Mouse (Mus musculus): ENCODE measurements around the gene Selenok. TPM values are rescaled to one million over a fixed set of nuclear protein-coding genes. Genes with fewer than 3 reads are reported as not detected.

The Selenok gene
- polyA plus RNA-seq, 1 experiment from 2014 or later: 295 TPM

DNA sequence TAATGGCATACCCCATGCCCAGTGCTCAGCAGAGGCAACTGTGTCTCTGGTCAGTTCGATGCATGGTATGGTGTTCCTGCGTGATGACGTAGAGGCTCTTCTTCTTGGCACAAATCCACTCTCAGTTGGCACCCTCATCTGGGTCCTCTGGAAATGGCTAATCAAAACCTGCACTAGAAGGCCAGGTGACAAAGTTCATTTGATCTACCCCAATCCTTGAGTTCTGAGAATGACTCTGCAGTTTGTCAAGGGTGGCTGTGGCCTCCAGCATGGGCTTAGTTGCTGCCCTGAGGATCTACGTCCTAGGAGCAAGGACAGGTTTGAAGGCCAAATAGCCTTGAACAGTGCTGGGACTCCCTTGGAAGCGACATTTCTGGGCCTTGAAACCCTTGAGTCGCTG is 50.7 kb downstream of the Selenok start:
- Histone ChIP-seq H3K4me2 (ENCODE audit: low read depth) (no peak overlapping the region), H3K27me3 (ENCODE audit: control insufficient read depth, insufficient read depth, low read length) (no peaks in the 10 kb centered on the region), H3K36me3 (ENCODE audit: control insufficient read depth, insufficient read depth, low read length) (no peaks in the 10 kb centered on the region), H3K27ac (ENCODE audit: low read depth, low read length) (no peak overlapping the region), H3K9ac (ENCODE audit: low read length) (no peak overlapping the region), H3K4me1 (ENCODE audit: control insufficient read depth, insufficient read depth, low read length) (no peaks in the 10 kb centered on the region), H3K9me3 (ENCODE audit: control insufficient read depth, low read length) (no peaks in the 10 kb centered on the region), H3K4me3 (ENCODE audit: low read depth, low read length) (no peak overlapping the region)
- WGBS: 91% methylated on average over 6 of the region's 6 CpGs
- no peak for ATAC-seq (ENCODE audit: insufficient read depth, low FRiP score, low TSS enrichment)
- no peak for DNase-seq (ENCODE audit: low spot score)

DNA sequence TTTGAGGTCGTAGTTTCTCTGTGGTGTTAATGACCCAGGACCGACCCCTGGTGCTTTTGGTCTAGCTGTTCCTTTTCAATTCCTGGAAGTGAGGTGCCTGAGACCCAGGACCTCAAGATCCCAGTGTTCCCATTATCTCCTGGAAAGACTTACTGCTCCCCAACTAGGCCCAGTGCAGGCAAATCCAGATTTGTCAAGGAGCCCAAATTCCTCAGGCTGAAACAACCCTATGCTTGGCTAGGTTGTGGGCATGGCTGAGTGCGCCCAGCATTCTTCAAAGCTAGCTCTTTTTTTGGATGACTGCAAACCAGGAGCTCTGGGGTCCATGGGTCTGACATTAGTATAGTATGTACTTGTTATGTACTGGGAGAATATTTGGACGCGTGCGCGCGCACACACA is 51.3 kb downstream of the Selenok start:
- Histone ChIP-seq H3K4me2 (ENCODE audit: low read depth) (no peak overlapping the region), H3K36me3 (ENCODE audit: control insufficient read depth, insufficient read depth, low read length) (no peaks in the 10 kb centered on the region), H3K4me1 (ENCODE audit: control insufficient read depth, insufficient read depth, low read length) (no peaks in the 10 kb centered on the region), H3K4me3 (ENCODE audit: low read depth, low read length) (no peak overlapping the region), H3K27ac (ENCODE audit: low read depth, low read length) (no peak overlapping the region), H3K9ac (ENCODE audit: low read length) (no peak overlapping the region), H3K9me3 (ENCODE audit: control insufficient read depth, low read length) (no peaks in the 10 kb centered on the region), H3K27me3 (ENCODE audit: control insufficient read depth, insufficient read depth, low read length) (no peaks in the 10 kb centered on the region)
- no peak for DNase-seq (ENCODE audit: low spot score)
- WGBS: 93% methylated on average over 8 of the region's 8 CpGs
- ATAC-seq (ENCODE audit: insufficient read depth, low FRiP score, low TSS enrichment): no peak

DNA sequence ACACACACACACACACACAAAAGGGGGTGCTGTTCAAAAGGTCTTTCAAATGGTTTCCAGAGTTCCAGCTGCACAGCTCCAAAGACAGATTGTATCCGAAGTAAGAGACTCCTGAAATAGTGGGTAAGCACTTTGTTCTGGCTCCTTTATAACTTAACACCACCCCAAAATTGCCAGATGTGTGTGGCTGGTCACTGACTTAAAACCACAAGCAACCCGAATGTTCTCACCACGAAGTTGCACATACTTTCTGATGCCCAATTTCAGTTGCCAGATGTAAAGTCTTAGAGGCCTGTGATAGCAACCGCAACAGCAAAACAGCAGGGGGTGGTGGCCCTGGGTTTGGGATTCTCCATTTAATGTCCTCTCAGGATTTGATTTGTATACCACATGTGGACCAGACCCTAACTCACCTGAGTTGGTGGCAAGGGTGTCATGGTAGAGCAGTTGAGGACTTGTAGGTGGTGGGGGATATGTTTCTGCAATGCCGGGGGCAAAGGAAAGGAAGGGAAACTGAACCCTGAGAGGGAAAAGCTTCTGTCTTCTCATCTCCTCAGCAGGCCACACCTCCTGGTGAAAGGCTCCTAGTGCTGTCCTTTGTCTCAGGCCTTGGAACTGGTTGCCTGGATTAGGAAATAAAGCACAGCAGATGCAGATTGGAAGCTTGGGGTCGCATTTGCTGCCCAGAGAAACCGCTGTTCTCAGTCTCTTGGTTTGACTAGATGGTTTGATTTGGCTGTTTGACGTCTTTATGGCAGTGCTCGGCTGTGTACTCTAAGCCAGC is 51.9 kb downstream of the Selenok start:
- 49% methylated on average over 9 of the region's 9 CpGs for WGBS
- Histone ChIP-seq H3K9me3 (ENCODE audit: control insufficient read depth, low read length) (no peaks in the 10 kb centered on the region), H3K9ac (ENCODE audit: low read length) (no peak overlapping the region), H3K4me2 (ENCODE audit: low read depth) (no peak overlapping the region), H3K36me3 (ENCODE audit: control insufficient read depth, insufficient read depth, low read length) (no peaks in the 10 kb centered on the region), H3K27me3 (ENCODE audit: control insufficient read depth, insufficient read depth, low read length) (no peaks in the 10 kb centered on the region), H3K4me1 (ENCODE audit: control insufficient read depth, insufficient read depth, low read length) (no peaks in the 10 kb centered on the region), H3K27ac (ENCODE audit: low read depth, low read length) (no peak overlapping the region), H3K4me3 (ENCODE audit: low read depth, low read length) (no peak overlapping the region)
- DNase-seq (ENCODE audit: low spot score) (no peak), ATAC-seq (ENCODE audit: insufficient read depth, low FRiP score, low TSS enrichment) (no peak)

DNA sequence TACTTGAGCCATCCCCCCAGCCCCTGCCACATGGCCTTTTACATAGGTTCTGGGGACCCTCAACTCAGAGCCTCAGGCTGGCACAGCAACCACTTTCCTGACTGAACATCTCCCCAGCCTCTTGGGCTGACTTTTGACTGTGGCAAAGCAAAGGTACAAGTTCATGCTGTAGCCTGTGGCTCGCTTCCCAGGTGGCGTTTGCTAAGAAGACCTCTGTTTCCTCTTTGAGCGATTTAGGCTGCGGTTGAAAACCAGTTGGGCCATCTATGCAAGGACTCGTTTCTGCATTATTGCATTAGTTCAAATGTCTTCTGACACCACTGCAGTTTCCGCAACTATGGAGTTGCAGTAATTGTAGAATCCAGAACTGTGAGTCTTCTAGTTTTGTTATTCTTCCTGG is 54.4 kb downstream of the Selenok start:
- Histone ChIP-seq H3K27ac (ENCODE audit: low read depth, low read length) (no peak overlapping the region), H3K9ac (ENCODE audit: low read length) (no peak overlapping the region), H3K4me3 (ENCODE audit: low read depth, low read length) (no peak overlapping the region), H3K4me2 (ENCODE audit: low read depth) (no peak overlapping the region), H3K9me3 (ENCODE audit: control insufficient read depth, low read length) (no peaks in the 10 kb centered on the region), H3K4me1 (ENCODE audit: control insufficient read depth, insufficient read depth, low read length) (no peaks in the 10 kb centered on the region), H3K27me3 (ENCODE audit: control insufficient read depth, insufficient read depth, low read length) (no peaks in the 10 kb centered on the region), H3K36me3 (ENCODE audit: control insufficient read depth, insufficient read depth, low read length) (no peaks in the 10 kb centered on the region)
- ATAC-seq (ENCODE audit: insufficient read depth, low FRiP score, low TSS enrichment): no peak
- DNase-seq (ENCODE audit: low spot score): no peak
- WGBS: 89% methylated on average over 6 of the region's 6 CpGs

DNA sequence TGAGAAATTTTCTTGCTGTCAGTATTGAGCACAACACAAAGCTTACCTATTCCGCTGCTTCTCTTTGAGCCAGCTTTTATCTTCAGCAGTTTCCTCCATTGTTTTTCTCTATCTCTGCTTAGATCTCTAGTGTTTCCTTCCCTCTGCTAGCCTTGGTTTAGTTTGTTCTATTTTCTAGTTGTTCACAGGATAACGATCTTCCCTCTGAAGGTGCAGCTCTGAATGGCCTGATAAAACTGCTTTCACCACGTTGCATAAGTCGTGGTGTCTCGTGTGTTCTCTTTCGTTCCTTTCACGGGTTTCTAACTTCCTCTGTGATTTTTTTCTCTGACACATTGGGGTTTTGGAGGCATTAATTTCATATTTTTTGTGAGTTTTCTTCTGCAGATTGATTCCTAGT is 56.3 kb downstream of the Selenok start:
- H3K36me3 ChIP-seq (ENCODE audit: control insufficient read depth, insufficient read depth, low read length): no peaks in the 10 kb centered on the region
- 83% methylated on average over 7 of the region's 7 CpGs for WGBS

More for the DNA sequence above, 56.3 kb downstream of the Selenok start:
- ATAC-seq (ENCODE audit: insufficient read depth, low FRiP score, low TSS enrichment): no peak
- Histone ChIP-seq H3K4me2 (ENCODE audit: low read depth) (no peak overlapping the region), H3K9me3 (ENCODE audit: control insufficient read depth, low read length) (no peaks in the 10 kb centered on the region), H3K4me1 (ENCODE audit: control insufficient read depth, insufficient read depth, low read length) (no peaks in the 10 kb centered on the region), H3K27ac (ENCODE audit: low read depth, low read length) (no peak overlapping the region), H3K27me3 (ENCODE audit: control insufficient read depth, insufficient read depth, low read length) (no peaks in the 10 kb centered on the region), H3K4me3 (ENCODE audit: low read depth, low read length) (no peak overlapping the region), H3K9ac (ENCODE audit: low read length) (no peak overlapping the region)
- no peak for DNase-seq (ENCODE audit: low spot score)

Small RNA genes within 50 kb of the gene (microRNA-seq; reads per million reads assigned to microRNA genes)
- gene Mir6947: 1.3 reads per million

Other genes starting within 250 kb of the Selenok start
- 18.0 and 19.1 TPM in 2 replicates for gene Cacna2d3, start 246.4 kb upstream of the Selenok start, polyA plus RNA-seq (2014; fragmentation: Nextera tagmentation; extraction: Ambion mirVana)
- 81.3 and 82.8 TPM in 2 replicates for gene Actr8, start 10.0 kb downstream of the Selenok start, polyA plus RNA-seq (2014; fragmentation: Nextera tagmentation; extraction: Ambion mirVana)
- 0.85 and 1.7 TPM in 2 replicates for gene Il17rb, start 40.6 kb downstream of the Selenok start, polyA plus RNA-seq (2014; fragmentation: Nextera tagmentation; extraction: Ambion mirVana)
- not detected in 2 replicates for gene Chdh, start 40.7 kb downstream of the Selenok start, polyA plus RNA-seq (2014; fragmentation: Nextera tagmentation; extraction: Ambion mirVana)